Mouse (Mus musculus): ENCODE results near the gene Dnase1l3. TPM values are rescaled to one million over a fixed set of nuclear protein-coding genes. Genes with fewer than 3 reads are reported as not detected.

Gene Dnase1l3
- under 1 TPM; 0.01 to 0.02 TPM for polyA plus RNA-seq (2012; fragmentation: generic; extraction: Trizol)

GRCm38 (mm10) chr14:7994271-7994767 lies at the start of gene Dnase1l3:
TSS of gene Dnase1l3 (minus strand) at chr14:7994573.

GRCm38 (mm10) chr14:8002432-8003092 lies 8.2 kb upstream of the Dnase1l3 start, which contains the start of gene Abhd6:
TSS of gene Abhd6 (plus strand) at chr14:8002902.

GRCm38 (mm10) chr14:7957049-7957448 lies 37.3 kb downstream of the Dnase1l3 start, which contains the start of gene Gm45521:
TSS of gene Gm45521 (plus strand) at chr14:7957288.

Other genes with a start within 250 kb of the Dnase1l3 start
- not detected for gene Gm26661, start 203.0 kb downstream of the Dnase1l3 start, polyA plus RNA-seq (2012; fragmentation: generic; extraction: Trizol)
- gene Flnb, start 176.6 kb downstream of the Dnase1l3 start, polyA plus RNA-seq (2012; fragmentation: generic; extraction: Trizol), result 10 to 100 TPM; 23.1 to 80.8 TPM
- not detected for gene Gm45521, start 37.3 kb downstream of the Dnase1l3 start, polyA plus RNA-seq (2012; fragmentation: generic; extraction: Trizol)
- gene Abhd6, start 8.3 kb upstream of the Dnase1l3 start, polyA plus RNA-seq (2012; fragmentation: generic; extraction: Trizol), result 10 to 100 TPM in 1 of 2 experiments, 1 to 10 TPM in 1; 8.6 to 14.3 TPM
- 10 to 100 TPM; 12.1 to 17.7 TPM for gene Rpp14, start 85.8 kb upstream of the Dnase1l3 start, polyA plus RNA-seq (2012; fragmentation: generic; extraction: Trizol)
- gene Pxk, start 103.6 kb upstream of the Dnase1l3 start, polyA plus RNA-seq (2012; fragmentation: generic; extraction: Trizol), result 10 to 100 TPM in 1 of 2 experiments, 1 to 10 TPM in 1; 2.6 to 14.4 TPM
- 10 to 100 TPM; 19.1 to 65.6 TPM for gene Pdhb, start 178.5 kb upstream of the Dnase1l3 start, polyA plus RNA-seq (2012; fragmentation: generic; extraction: Trizol)
- 1 to 10 TPM; 2.5 to 7.0 TPM for gene Kctd6, start 219.6 kb upstream of the Dnase1l3 start, polyA plus RNA-seq (2012; fragmentation: generic; extraction: Trizol)

Measured in C3H10T1/2 (cell line).